Mouse (Mus musculus) hematopoietic multipotent progenitor cell, adult 10-12 weeks (in vitro differentiated cells): ENCODE results near the gene Msrb3. TPM values are rescaled to one million over a fixed set of nuclear protein-coding genes. Genes with fewer than 3 reads are reported as not detected.

ENCODE experiments used
- polyA plus RNA-seq: library from polyadenylated mRNA; stranded (reverse); fragments of >175 nt; gene quantifications from 2 replicates; pipeline ENCODE4 v1.2.3, GENCODE M21; 2012; ENCODE audit warnings: low replicate concordance

Gene Msrb3
- polyA plus RNA-seq = 0.08 and 0.24 TPM in 2 replicates

DNA sequence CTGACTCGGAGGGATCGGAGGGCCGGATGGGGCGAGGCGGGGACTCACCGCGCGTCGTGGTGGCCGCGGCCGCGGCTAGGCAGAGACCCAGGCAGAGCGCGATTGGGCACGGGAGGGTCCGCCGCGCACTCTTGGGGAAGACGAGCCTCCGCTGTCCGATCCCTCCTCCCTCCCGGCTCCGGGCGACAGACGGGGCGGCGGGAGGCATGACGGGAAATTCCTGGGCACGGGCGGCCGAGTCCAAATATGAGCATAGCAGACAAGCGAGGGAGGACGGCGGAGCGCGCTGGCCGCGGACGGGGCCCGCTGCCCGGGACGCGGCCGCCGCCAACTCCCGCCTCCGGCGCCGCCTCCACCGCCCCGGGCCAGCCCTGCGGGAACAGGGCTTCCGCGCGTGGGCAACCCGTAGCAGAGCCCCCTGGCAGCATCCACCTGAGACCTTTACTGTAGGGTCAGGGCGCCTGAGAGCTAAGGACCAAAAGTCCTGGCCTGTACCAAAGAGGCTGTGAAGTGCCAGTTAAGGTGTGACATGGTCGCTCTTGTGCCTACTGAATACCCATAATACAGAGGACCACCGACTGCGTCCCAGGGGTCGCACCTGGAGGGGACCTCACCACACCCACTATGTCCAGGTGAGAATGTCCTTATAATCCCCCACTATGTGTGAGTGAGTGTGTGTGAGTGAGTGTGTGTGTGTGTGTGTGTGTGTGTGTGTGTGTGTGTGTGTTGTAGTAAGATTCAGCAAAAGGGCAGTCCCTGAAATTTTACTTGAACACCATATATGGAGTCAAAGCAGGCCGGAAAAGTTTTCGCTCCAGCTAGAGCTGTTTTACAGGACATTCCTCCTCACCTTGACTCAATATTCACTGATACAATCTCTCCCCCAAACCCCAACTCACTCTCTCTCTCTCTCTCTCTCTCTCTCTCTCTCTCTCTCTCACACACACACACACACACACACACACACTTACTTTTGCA lies at the start of gene Msrb3:
Gene Msrb3 (minus strand): TSS at position 317 of the 978 bp plus-strand sequence.

Other genes starting within 250 kb of the Msrb3 start
- gene Lemd3, start 80.2 kb upstream of the Msrb3 start, polyA plus RNA-seq = 14.4 and 30.7 TPM in 2 replicates
- gene Wif1, start 134.9 kb upstream of the Msrb3 start, polyA plus RNA-seq = not detected in 2 replicates